28 mouse cellular contexts compared by ENCODE assay signal in the genomic region with DNA sequence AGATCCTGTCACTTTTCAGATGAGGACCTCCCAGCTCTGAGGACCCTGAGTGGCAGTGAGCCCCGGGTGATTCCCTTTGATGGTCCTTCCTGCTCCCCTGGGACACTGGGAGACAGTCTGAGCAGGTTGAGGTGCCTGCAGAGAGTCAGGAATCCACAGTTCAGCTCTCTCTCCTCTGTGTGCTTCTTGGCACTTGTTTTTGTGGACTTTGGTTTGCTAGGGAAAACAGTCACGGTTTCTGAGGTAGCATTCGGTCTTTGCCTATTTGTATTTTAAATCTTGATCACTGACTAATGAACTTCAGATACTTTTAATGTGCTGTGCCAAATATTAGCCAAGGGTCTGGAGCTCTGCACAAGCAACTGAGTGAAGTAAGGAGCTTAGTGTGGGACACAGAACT. TPM values are rescaled to one million over a fixed set of nuclear protein-coding genes. Genes with fewer than 3 reads are reported as not detected.
DNase-seq lines count a peak whose midpoint lies in the region; ATAC-seq lines count a peak whose summit lies in the region.
"Had no signal": no experiment of that assay in that cellular context is flagged by ENCODE, and none has a peak within 500 bp of the region (broad histone marks: within the 10 kb centered on the region; RNA-seq: fewer than 3 reads in every experiment).

No protein-coding gene starts in this region.

- peaks cover 8% of the 10 kb centered on the region for H3K36me3 ChIP-seq in heart, embryonic 12.5 days
- H3K36me3 ChIP-seq in kidney, embryonic 14.5 days (ENCODE audit: control insufficient read depth, insufficient read depth, low read length): no peaks in the 10 kb centered on the region; the same call in 1 of the 2 replicates
- H3K36me3 ChIP-seq: heart, embryonic 15.5 days had no signal

- peak; percentile 66 for DNase-seq in heart, adult 11 months
- peak; percentile 46 for DNase-seq in kidney, adult 18-20 months
- DNase-seq in kidney, adult 9 months: peak; percentile 77
- no peak for DNase-seq in kidney, postnatal 4 days
- peak; percentile 38 for DNase-seq in kidney, postnatal 14 days
- DNase-seq in thymus, adult 18-20 months: no peak
- DNase-seq: adrenal gland, adult 8-10 months; adrenal gland, postnatal 25 days; cerebellum, adult 11-12 months; cerebellum, adult 8-10 months; cerebellum, postnatal 10 days; cerebellum, postnatal 36 days; forebrain, postnatal 0 days; gastrocnemius, adult 2 months; gastrocnemius, postnatal 14 days; heart, adult 18-20 months; heart, postnatal 10 days; heart, postnatal 36 days had no signal

- 73% methylated on average over 3 of the region's 3 CpGs for WGBS in heart, embryonic 12.5 days
- 73% methylated on average over 3 of the region's 3 CpGs for WGBS in kidney, embryonic 14.5 days

- H3K4me1 ChIP-seq in heart, embryonic 12.5 days (replicated peaks): no peaks in the 10 kb centered on the region
- no peaks in the 10 kb centered on the region for H3K4me1 ChIP-seq in kidney, embryonic 14.5 days (ENCODE audit: control insufficient read depth, insufficient read depth, low read length)
- H3K4me1 ChIP-seq: embryonic facial prominence, embryonic 12.5 days; embryonic facial prominence, embryonic 15.5 days; heart, embryonic 15.5 days; hindbrain, embryonic 10.5 days; hindbrain, embryonic 13.5 days had no signal

- no peak overlapping the region for H3K27ac ChIP-seq in heart, embryonic 12.5 days (ENCODE audit: poor library complexity, severe bottlenecking)
- H3K27ac ChIP-seq in kidney, embryonic 14.5 days (ENCODE audit: low read depth, low read length): no peak overlapping the region
- H3K27ac ChIP-seq: embryonic facial prominence, embryonic 12.5 days; embryonic facial prominence, embryonic 15.5 days; gastrocnemius, adult 2 months; heart, embryonic 15.5 days; hindbrain, embryonic 10.5 days; hindbrain, embryonic 13.5 days had no signal

- no peak overlapping the region for H3K9ac ChIP-seq in heart, embryonic 12.5 days
- H3K9ac ChIP-seq in kidney, embryonic 14.5 days (ENCODE audit: low read depth, low read length): no peak overlapping the region
- H3K9ac ChIP-seq: embryonic facial prominence, embryonic 12.5 days; embryonic facial prominence, embryonic 15.5 days; forebrain, postnatal 0 days; heart, embryonic 15.5 days; hindbrain, embryonic 13.5 days had no signal

- H3K9me3 ChIP-seq in heart, embryonic 12.5 days (replicated peaks): peaks cover 4% of the 10 kb centered on the region; the same call in 1 of the 2 replicates
- H3K9me3 ChIP-seq in kidney, embryonic 14.5 days (ENCODE audit: control insufficient read depth, low read length): no peaks in the 10 kb centered on the region; the same call in 1 of the 2 replicates
- H3K9me3 ChIP-seq: embryonic facial prominence, embryonic 15.5 days; heart, embryonic 15.5 days had no signal

- ATAC-seq in heart, embryonic 12.5 days (ENCODE audit: insufficient number of reproducible peaks, low FRiP score): no peak
- ATAC-seq in kidney, embryonic 14.5 days (ENCODE audit: low FRiP score, low TSS enrichment): no peak
- ATAC-seq: activated CD4-positive, CD25-positive, alpha-beta regulatory T cell, adult 4 months; forebrain, embryonic 14.5 days; forebrain, postnatal 0 days; hindbrain, embryonic 16.5 days had no signal

- no peak overlapping the region for H3K4me2 ChIP-seq in heart, embryonic 12.5 days
- no peak overlapping the region for H3K4me2 ChIP-seq in kidney, embryonic 14.5 days (replicated peaks; ENCODE audit: low read depth, low read length)
- H3K4me2 ChIP-seq: embryonic facial prominence, embryonic 12.5 days; embryonic facial prominence, embryonic 15.5 days; heart, embryonic 15.5 days; hindbrain, embryonic 13.5 days had no signal

- no peaks in the 10 kb centered on the region for H3K27me3 ChIP-seq in heart, embryonic 12.5 days (replicated peaks)
- H3K27me3 ChIP-seq in kidney, embryonic 14.5 days (ENCODE audit: control insufficient read depth, insufficient read depth, low read length): no peaks in the 10 kb centered on the region
- H3K27me3 ChIP-seq: embryonic facial prominence, embryonic 12.5 days; embryonic facial prominence, embryonic 15.5 days; heart, embryonic 15.5 days; hindbrain, embryonic 13.5 days had no signal

- H3K4me3 ChIP-seq in heart, embryonic 12.5 days: no peak overlapping the region
- H3K4me3 ChIP-seq in kidney, embryonic 14.5 days (ENCODE audit: low read length): no peak overlapping the region
- H3K4me3 ChIP-seq: embryonic facial prominence, embryonic 12.5 days; embryonic facial prominence, embryonic 15.5 days; gastrocnemius, adult 2 months; heart, embryonic 15.5 days; hindbrain, embryonic 10.5 days; hindbrain, embryonic 13.5 days had no signal

RNA-seq across cellular contexts. Expression of gene Ebf1, which starts 43.7 kb away (rescaled TPM):
- 13.9 and 15.6 TPM in 2 replicates for polyA plus RNA-seq in heart, embryonic 12.5 days (2016; fragmentation: Nextera tagmentation; extraction: Ambion mirVana)
- 19.9 and 26.9 TPM in 2 replicates for polyA plus RNA-seq in kidney, embryonic 14.5 days (2014; fragmentation: Nextera tagmentation; extraction: Ambion mirVana)

RNA-seq across cellular contexts. Expression of gene Rnf145, which starts 54.6 kb away (rescaled TPM):
- polyA plus RNA-seq in heart, embryonic 12.5 days (2016; fragmentation: Nextera tagmentation; extraction: Ambion mirVana): 70.6 and 71.8 TPM in 2 replicates
- polyA plus RNA-seq in kidney, embryonic 14.5 days (2014; fragmentation: Nextera tagmentation; extraction: Ambion mirVana): 76.9 and 82.0 TPM in 2 replicates

Comparison
In these comparisons a context has a peak if more than half of its experiments do, and no peak if none do; other contexts are left out.
1. DNase-seq: peak in heart, adult 11 months (single experiment), kidney, adult 18-20 months (single experiment), kidney, adult 9 months (single experiment) and kidney, postnatal 14 days (single experiment); none in kidney, postnatal 4 days (0 of 2) and thymus, adult 18-20 months (0 of 2).